Mouse (Mus musculus) myocyte (in vitro differentiated cells): ENCODE results near the gene B3galt4. TPM values are rescaled to one million over a fixed set of nuclear protein-coding genes. Genes with fewer than 3 reads are reported as not detected.

Experiments
- H3K27me3 ChIP-seq: one replicate; pipeline ENCODE4 v1.6.1; 2011; ENCODE audit not compliant: control insufficient read depth, insufficient read depth, insufficient read length
- H3K36me3 ChIP-seq: one replicate; pipeline ENCODE4 v1.6.1; 2011; ENCODE audit not compliant: control insufficient read depth, insufficient read depth
- H3K4me2 ChIP-seq: one replicate; pipeline ENCODE4 v1.6.1; 2011; ENCODE audit warnings: low read depth, control low read depth
- H3K4me3 ChIP-seq: one replicate; pipeline ENCODE4 v1.5.1; 2011; ENCODE audit warnings: mild to moderate bottlenecking, control low read depth, moderate library complexity
- H3K79me2 ChIP-seq: one replicate; pipeline ENCODE4 v1.6.1; 2011; ENCODE audit not compliant: control insufficient read depth, insufficient read depth
- H3ac ChIP-seq: one replicate; pipeline ENCODE4 v1.6.1; 2011; ENCODE audit not compliant: control insufficient read depth, insufficient read length
- CEBPB ChIP-seq: IDR thresholded peaks from 2 replicates; pipeline ENCODE4 v1.6.1; 2011; ENCODE audit warnings: mild to moderate bottlenecking, moderate library complexity; ENCODE audit not compliant: poor library complexity, insufficient read depth, severe bottlenecking
- E2F4 ChIP-seq: IDR thresholded peaks from one replicate; pipeline ENCODE4 v1.6.1; 2011; ENCODE audit warnings: mild to moderate bottlenecking, control low read depth, moderate library complexity; ENCODE audit not compliant: insufficient read depth
- MAX ChIP-seq: IDR thresholded peaks from one replicate; pipeline ENCODE4 v1.6.1; 2011; ENCODE audit warnings: low read depth, mild to moderate bottlenecking, control low read depth
- MYOD1 ChIP-seq, 3 experiments: IDR thresholded peaks; one replicate each; pipeline ENCODE4 v1.6.1; 2011; ENCODE audit warnings: control low read depth in 2 of 3, low read depth in 2 of 3, mild to moderate bottlenecking in 2 of 3, moderate library complexity in 1 of 3; ENCODE audit not compliant: insufficient read length in 2 of 3, control insufficient read depth in 1 of 3
- MYOG ChIP-seq, 3 experiments: IDR thresholded peaks; one replicate each; pipeline ENCODE4 v1.6.1; 2011; ENCODE audit warnings: control low read depth in 2 of 3, low read depth in 2 of 3, mild to moderate bottlenecking in 2 of 3; ENCODE audit not compliant: insufficient read length in 2 of 3, control insufficient read depth in 1 of 3, insufficient read depth in 1 of 3
- POLR2A ChIP-seq: IDR thresholded peaks from one replicate; pipeline ENCODE4 v1.6.1; 2011; ENCODE audit warnings: low read depth, mild to moderate bottlenecking, control low read depth, moderate library complexity; ENCODE audit not compliant: insufficient read length
- POLR2AphosphoS2 ChIP-seq: IDR thresholded peaks from one replicate; pipeline ENCODE4 v1.6.1; 2011; ENCODE audit warnings: low read depth, control low read depth; ENCODE audit not compliant: insufficient read length
- REST ChIP-seq: IDR thresholded peaks from one replicate; pipeline ENCODE4 v1.6.1; 2011; ENCODE audit warnings: mild to moderate bottlenecking, control low read depth, moderate library complexity; ENCODE audit not compliant: insufficient read depth, insufficient read length
- SRF ChIP-seq: IDR thresholded peaks from one replicate; pipeline ENCODE4 v1.6.1; 2011; ENCODE audit warnings: low read depth; ENCODE audit not compliant: control insufficient read depth, insufficient read length
- TCF12 ChIP-seq: IDR thresholded peaks from one replicate; pipeline ENCODE4 v1.6.1; 2011; ENCODE audit warnings: mild to moderate bottlenecking, control low read depth; ENCODE audit not compliant: poor library complexity, insufficient read depth, severe bottlenecking
- TCF3 ChIP-seq: IDR thresholded peaks from one replicate; pipeline ENCODE4 v1.6.1; 2011; ENCODE audit warnings: low read depth, control low read depth; ENCODE audit not compliant: insufficient read length
- USF1 ChIP-seq: IDR thresholded peaks from one replicate; pipeline ENCODE4 v1.6.1; 2011; ENCODE audit warnings: low read depth, mild to moderate bottlenecking, control low read depth, moderate library complexity
- polyA plus RNA-seq: library from polyadenylated mRNA; unstranded; fragments of >200 nt; fragmentation: generic; extraction: Trizol; gene quantifications from one replicate; pipeline ENCODE4 v1.2.1, GENCODE M21; 2012; ENCODE audit warnings: missing spikeins

B3galt4 gene
- polyA plus RNA-seq, 1 experiment, result 1.2 TPM

DNA sequence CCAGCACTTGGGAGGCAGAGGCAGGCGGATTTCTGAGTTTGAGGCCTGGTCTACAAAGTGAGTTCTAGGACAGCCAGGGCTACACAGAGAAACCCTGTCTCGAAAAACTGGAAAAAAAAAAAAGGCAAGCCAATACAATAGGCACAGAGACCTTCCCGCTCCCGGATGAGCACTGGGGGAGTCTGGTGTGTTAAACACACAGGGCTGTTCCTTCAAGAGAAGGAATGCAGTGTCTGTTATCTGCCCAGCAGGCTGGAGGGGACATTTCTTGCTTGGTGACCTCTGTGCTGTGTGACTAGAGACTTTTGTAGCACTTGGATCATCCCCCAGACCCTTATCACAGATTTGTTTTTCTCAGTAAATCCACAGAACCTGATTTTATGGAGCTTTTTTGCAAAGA is 49.6 kb downstream of the B3galt4 start:
- no peak overlapping the region for H3ac ChIP-seq
- H3K36me3 ChIP-seq, result no peaks in the 10 kb centered on the region
- no peak for TF ChIP-seq CEBPB
- no peak for TF ChIP-seq REST
- no peak for TF ChIP-seq USF1
- TF ChIP-seq MYOG (IDR thresholded peaks at IDR 0.05; ENCODE audit: control insufficient read depth in 1 of 3, insufficient read depth in 1 of 3, insufficient read length in 2 of 3, low read depth in 2 of 3), result no peak
- TF ChIP-seq SRF, result no peak
- no peak for TF ChIP-seq TCF12
- TF ChIP-seq MYOD1 (IDR thresholded peaks at IDR 0.05; ENCODE audit: control insufficient read depth in 1 of 3, insufficient read length in 2 of 3, low read depth in 2 of 3), result no peak
- no peak for TF ChIP-seq TCF3
- no peak for TF ChIP-seq MAX
- no peak overlapping the region for H3K4me2 ChIP-seq
- no peaks in the 10 kb centered on the region for H3K27me3 ChIP-seq
- H3K79me2 ChIP-seq, result no peaks in the 10 kb centered on the region
- H3K4me3 ChIP-seq, result no peak overlapping the region

DNA sequence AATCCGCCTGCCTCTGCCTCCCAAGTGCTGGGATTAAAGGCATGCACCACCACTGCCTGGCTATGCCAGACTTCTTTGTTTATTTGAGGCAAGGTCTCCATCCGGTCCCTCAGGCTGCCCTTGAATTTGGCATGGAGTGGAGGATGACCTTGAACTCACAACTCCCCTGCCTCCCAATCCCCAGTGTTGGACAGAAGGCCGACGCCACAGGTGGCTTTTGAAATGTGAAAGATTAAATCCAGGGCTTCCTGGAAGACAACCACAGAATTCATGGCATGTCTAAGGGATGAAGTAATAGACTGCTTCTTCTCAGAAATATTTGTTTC is 50.3 kb downstream of the B3galt4 start:
- no peaks in the 10 kb centered on the region for H3K27me3 ChIP-seq
- no peak overlapping the region for H3ac ChIP-seq
- no peak for TF ChIP-seq E2F4
- TF ChIP-seq MYOG (IDR thresholded peaks at IDR 0.05; ENCODE audit: control insufficient read depth in 1 of 3, insufficient read depth in 1 of 3, insufficient read length in 2 of 3, low read depth in 2 of 3), result no peak
- no peak for TF ChIP-seq TCF3
- no peak for TF ChIP-seq SRF
- TF ChIP-seq POLR2AphosphoS2, result no peak
- TF ChIP-seq POLR2A, result no peak
- no peak for TF ChIP-seq TCF12
- no peak for TF ChIP-seq USF1
- no peak for TF ChIP-seq MAX
- no peak for TF ChIP-seq CEBPB
- TF ChIP-seq MYOD1 (IDR thresholded peaks at IDR 0.05; ENCODE audit: control insufficient read depth in 1 of 3, insufficient read length in 2 of 3, low read depth in 2 of 3), result no peak
- no peak for TF ChIP-seq REST
- no peaks in the 10 kb centered on the region for H3K36me3 ChIP-seq
- no peak overlapping the region for H3K4me3 ChIP-seq
- no peak overlapping the region for H3K4me2 ChIP-seq
- no peaks in the 10 kb centered on the region for H3K79me2 ChIP-seq

DNA sequence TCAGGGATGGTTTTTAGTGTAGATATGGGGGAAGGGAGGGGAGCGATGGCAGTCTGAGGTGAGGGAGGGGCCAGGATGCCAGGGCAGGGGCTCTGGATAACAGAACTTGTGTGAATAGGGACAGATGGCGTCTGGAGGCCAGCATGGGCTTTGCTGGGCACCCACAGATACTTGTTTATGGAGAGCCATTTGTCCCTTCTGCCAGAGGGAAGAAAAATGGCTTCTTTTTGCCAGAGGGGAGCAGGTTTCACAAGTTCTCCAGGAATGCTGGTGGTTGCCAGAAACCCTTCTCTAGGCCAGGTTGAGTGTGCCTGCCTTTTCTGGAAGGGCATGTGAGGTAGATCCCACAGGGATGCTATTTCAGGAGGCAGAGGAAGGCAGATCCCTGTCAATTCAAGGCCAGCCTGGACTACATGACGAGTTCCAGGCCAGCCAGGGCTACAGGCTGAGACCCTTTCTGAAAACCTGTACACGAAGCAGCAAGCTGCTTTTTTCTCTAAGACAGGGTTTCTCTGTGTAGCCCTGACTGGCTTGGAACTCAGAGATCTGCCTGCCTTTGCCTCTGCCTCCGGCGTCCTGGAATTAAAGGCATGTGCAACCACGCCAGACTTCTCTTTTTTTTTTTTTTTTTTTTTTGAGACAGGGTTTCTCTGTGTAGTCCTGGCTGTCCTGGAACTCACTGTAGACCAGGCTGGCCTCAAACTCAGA is 50.9 kb downstream of the B3galt4 start:
- Histone ChIP-seq H3K79me2 (no peaks in the 10 kb centered on the region), H3ac (no peak overlapping the region), H3K27me3 (no peaks in the 10 kb centered on the region), H3K4me2 (no peak overlapping the region), H3K4me3 (no peak overlapping the region), H3K36me3 (no peaks in the 10 kb centered on the region)
- TF ChIP-seq SRF (no peak), USF1 (no peak), TCF12 (no peak), MAX (no peak), CEBPB (no peak), POLR2AphosphoS2 (no peak), REST (no peak), MYOG (IDR thresholded peaks at IDR 0.05; ENCODE audit: control insufficient read depth in 1 of 3, insufficient read depth in 1 of 3, insufficient read length in 2 of 3, low read depth in 2 of 3) (no peak), MYOD1 (IDR thresholded peaks at IDR 0.05; ENCODE audit: control insufficient read depth in 1 of 3, insufficient read length in 2 of 3, low read depth in 2 of 3) (no peak), TCF3 (no peak), POLR2A (no peak), E2F4 (no peak)

Other genes starting within 250 kb of the B3galt4 start
- 51.5 TPM for gene March2, start 232.8 kb downstream of the B3galt4 start, polyA plus RNA-seq
- 126 TPM for gene Rab11b, start 191.0 kb downstream of the B3galt4 start, polyA plus RNA-seq
- 42.8 TPM for gene Angptl4, start 169.7 kb downstream of the B3galt4 start, polyA plus RNA-seq
- gene Kank3, start 141.0 kb downstream of the B3galt4 start, polyA plus RNA-seq, result 8.3 TPM
- gene Rps28, start 126.9 kb downstream of the B3galt4 start, polyA plus RNA-seq, result 6,768 TPM
- gene Ndufa7, start 126.9 kb downstream of the B3galt4 start, polyA plus RNA-seq, result 614 TPM
- 83.1 TPM for gene Cd320, start 108.4 kb downstream of the B3galt4 start, polyA plus RNA-seq
- gene Gm7029, start 77.7 kb downstream of the B3galt4 start, polyA plus RNA-seq, result not detected
- 32.2 TPM for gene Kifc1, start 60.8 kb downstream of the B3galt4 start, polyA plus RNA-seq
- 0.17 TPM for gene Platr17, start 46.4 kb downstream of the B3galt4 start, polyA plus RNA-seq
- gene Daxx, start 42.1 kb downstream of the B3galt4 start, polyA plus RNA-seq, result 16.9 TPM
- 50.6 TPM for gene Tapbp, start 35.6 kb downstream of the B3galt4 start, polyA plus RNA-seq
- 31.6 TPM for gene Zbtb22, start 35.6 kb downstream of the B3galt4 start, polyA plus RNA-seq
- 20.1 TPM for gene Rgl2, start 21.9 kb downstream of the B3galt4 start, polyA plus RNA-seq
- 110 TPM for gene Pfdn6, start 11.1 kb downstream of the B3galt4 start, polyA plus RNA-seq
- gene Wdr46, start 10.8 kb downstream of the B3galt4 start, polyA plus RNA-seq, result 25.9 TPM
- 29.9 TPM for gene Vps52, start 4.3 kb upstream of the B3galt4 start, polyA plus RNA-seq
- 287 TPM for gene Rps18, start 4.5 kb upstream of the B3galt4 start, polyA plus RNA-seq
- 89.2 TPM for gene H2-K1, start 48.9 kb upstream of the B3galt4 start, polyA plus RNA-seq
- 42.9 TPM for gene Ring1, start 73.2 kb upstream of the B3galt4 start, polyA plus RNA-seq
- 51.1 TPM for gene H2-Ke6, start 76.6 kb upstream of the B3galt4 start, polyA plus RNA-seq
- 207 TPM for gene Slc39a7, start 80.2 kb upstream of the B3galt4 start, polyA plus RNA-seq
- 45.8 TPM for gene Rxrb, start 80.3 kb upstream of the B3galt4 start, polyA plus RNA-seq
- gene Col11a2, start 87.9 kb upstream of the B3galt4 start, polyA plus RNA-seq, result 0.94 TPM
- gene H2-Oa, start 140.9 kb upstream of the B3galt4 start, polyA plus RNA-seq, result 0.07 TPM
- 7.2 TPM for gene H2-DMa, start 168.1 kb upstream of the B3galt4 start, polyA plus RNA-seq
- 90.1 TPM for gene Brd2, start 171.1 kb upstream of the B3galt4 start, polyA plus RNA-seq
- gene H2-DMb2, start 191.8 kb upstream of the B3galt4 start, polyA plus RNA-seq, result not detected
- gene H2-DMb1, start 201.6 kb upstream of the B3galt4 start, polyA plus RNA-seq, result not detected
- gene Tap1, start 236.1 kb upstream of the B3galt4 start, polyA plus RNA-seq, result 0.62 TPM
- gene Psmb9, start 236.3 kb upstream of the B3galt4 start, polyA plus RNA-seq, result 0.26 TPM
- 0.44 TPM for gene Psmb8, start 246.2 kb upstream of the B3galt4 start, polyA plus RNA-seq